Mouse (Mus musculus): ENCODE measurements around the gene Otulin.

- no peak for TF ChIP-seq CTCF (IDR thresholded peaks at IDR 0.05)
- no peak for TF ChIP-seq EP300 (IDR thresholded peaks at IDR 0.05)
Measured at GRCm38 (mm10) chr15:27625014-27625889, 5.2 kb downstream of the Otulin start.

Measured in lung, postnatal 0 days (tissue).